Mouse (Mus musculus) cerebellum, adult 2 months (tissue): Measurements from ENCODE around the gene Zbtb39.

ENCODE experiments used
- CTCF ChIP-seq: fragments of 200-500 bp; IDR thresholded peaks from 2 replicates; pipeline ENCODE4 v1.5.1; 2011; ENCODE audit warnings: low read depth, mild to moderate bottlenecking, control low read depth, low read length, moderate library complexity, borderline replicate concordance; ENCODE audit not compliant: insufficient read depth
- POLR2A ChIP-seq: fragments of 200-500 bp; IDR thresholded peaks from 2 replicates; pipeline ENCODE4 v1.6.1; 2011; ENCODE audit warnings: low read length, control low read depth, borderline replicate concordance; ENCODE audit not compliant: insufficient read depth

- TF ChIP-seq POLR2A, result no peak
- no peak for TF ChIP-seq CTCF
Measured at GRCm38 (mm10) chr10:127739661-127740161, 373 bp downstream of the Zbtb39 start.
